Mouse (Mus musculus) spleen, adult 2 months (tissue): ENCODE data around the gene Pank4. TPM values are rescaled to one million over a fixed set of nuclear protein-coding genes. Genes with fewer than 3 reads are reported as not detected.

Experiments used
- DNase-seq, 2 experiments: peaks; one replicate each; pipeline versions ENCODE4 v3.0.0 to v3.0.0-alpha.2; 2012 to 2021; ENCODE audit warnings: low spot score in 2 of 2, low read depth in 1 of 2
- H3K27ac ChIP-seq: fragments of 200-500 bp; 2 replicates; pipeline ENCODE4 v1.5.1; 2012; ENCODE audit warnings: low read length, inconsistent platforms; ENCODE audit not compliant: insufficient read depth
- H3K27me3 ChIP-seq: fragments of 200-500 bp; 2 replicates; pipeline ENCODE4 v1.6.1; 2012; ENCODE audit warnings: mild to moderate bottlenecking, moderate library complexity, low read length, inconsistent platforms; ENCODE audit not compliant: control insufficient read depth, insufficient read depth
- H3K36me3 ChIP-seq: fragments of 200-500 bp; 2 replicates; pipeline ENCODE4 v1.6.1; 2012; ENCODE audit warnings: mild to moderate bottlenecking, low read length, inconsistent platforms; ENCODE audit not compliant: control insufficient read depth, insufficient read depth
- H3K4me1 ChIP-seq: fragments of 200-500 bp; 2 replicates; pipeline ENCODE4 v1.6.1; 2011; ENCODE audit warnings: inconsistent platforms; ENCODE audit not compliant: control insufficient read depth, insufficient read depth, insufficient read length
- H3K4me3 ChIP-seq: fragments of 200-500 bp; 2 replicates; pipeline ENCODE4 v1.5.1; 2011; ENCODE audit warnings: mild to moderate bottlenecking, inconsistent platforms; ENCODE audit not compliant: insufficient read depth, insufficient read length; ENCODE audit errors: extremely low read depth
- CTCF ChIP-seq: fragments of 200-500 bp; IDR thresholded peaks from 2 replicates; pipeline ENCODE4 v1.5.1; 2011; ENCODE audit warnings: mild to moderate bottlenecking, inconsistent platforms; ENCODE audit not compliant: insufficient read depth, insufficient read length, insufficient replicate concordance; ENCODE audit errors: extremely low read depth
- POLR2A ChIP-seq: fragments of 200-500 bp; IDR thresholded peaks from 2 replicates; pipeline ENCODE4 v1.6.1; 2011; ENCODE audit warnings: low read depth, low read length, inconsistent platforms
- WGBS: fragments of 180-500 bp; shearing (Covaris S2); methylation state at CpG from one replicate; pipeline ENCODE4 v1.1.7; 2018; 5-methylcytosine and 5-hydroxymethylcytosine counted together
- polyA plus RNA-seq: library from polyadenylated mRNA; depleted of rRNA; stranded (reverse); fragments of >200 nt; gene quantifications from 2 replicates; pipeline ENCODE4 v1.2.3, GENCODE M21; 2012; rRNA removed

Pank4 gene
- polyA plus RNA-seq, 1 experiment: 58.0 TPM

DNA sequence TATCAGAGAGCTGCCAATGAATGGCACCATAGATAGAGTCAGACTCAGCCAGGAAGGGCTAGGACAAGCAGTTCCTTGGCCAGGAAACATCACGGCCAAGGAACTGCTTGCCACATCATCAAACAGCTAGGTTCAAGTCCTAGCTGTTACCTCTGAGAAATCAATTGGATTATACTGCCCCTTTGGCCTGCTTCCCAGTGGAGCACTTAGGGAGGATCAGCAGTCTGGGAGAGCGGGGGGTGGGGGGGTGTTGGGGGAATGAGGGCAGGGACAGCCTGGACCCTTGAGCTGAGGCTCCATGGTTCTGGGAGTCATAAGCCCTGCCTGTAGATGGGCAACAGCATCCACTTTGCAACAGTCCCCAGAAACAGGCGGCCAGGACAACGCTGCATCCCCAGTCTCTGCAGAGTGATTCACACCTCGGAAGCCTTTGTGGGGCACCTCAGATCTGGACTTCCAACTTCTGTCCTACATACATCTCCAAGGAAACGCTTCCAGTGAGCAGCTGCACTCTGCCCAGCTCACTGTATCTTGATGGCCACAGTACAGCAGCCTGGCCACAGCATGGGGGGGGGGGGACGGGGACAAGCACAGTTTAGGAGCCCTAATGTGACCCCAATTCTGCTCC, 58.4 kb downstream of the Pank4 start:
- WGBS: 71% methylated on average over 7 of the region's 7 CpGs

DNA sequence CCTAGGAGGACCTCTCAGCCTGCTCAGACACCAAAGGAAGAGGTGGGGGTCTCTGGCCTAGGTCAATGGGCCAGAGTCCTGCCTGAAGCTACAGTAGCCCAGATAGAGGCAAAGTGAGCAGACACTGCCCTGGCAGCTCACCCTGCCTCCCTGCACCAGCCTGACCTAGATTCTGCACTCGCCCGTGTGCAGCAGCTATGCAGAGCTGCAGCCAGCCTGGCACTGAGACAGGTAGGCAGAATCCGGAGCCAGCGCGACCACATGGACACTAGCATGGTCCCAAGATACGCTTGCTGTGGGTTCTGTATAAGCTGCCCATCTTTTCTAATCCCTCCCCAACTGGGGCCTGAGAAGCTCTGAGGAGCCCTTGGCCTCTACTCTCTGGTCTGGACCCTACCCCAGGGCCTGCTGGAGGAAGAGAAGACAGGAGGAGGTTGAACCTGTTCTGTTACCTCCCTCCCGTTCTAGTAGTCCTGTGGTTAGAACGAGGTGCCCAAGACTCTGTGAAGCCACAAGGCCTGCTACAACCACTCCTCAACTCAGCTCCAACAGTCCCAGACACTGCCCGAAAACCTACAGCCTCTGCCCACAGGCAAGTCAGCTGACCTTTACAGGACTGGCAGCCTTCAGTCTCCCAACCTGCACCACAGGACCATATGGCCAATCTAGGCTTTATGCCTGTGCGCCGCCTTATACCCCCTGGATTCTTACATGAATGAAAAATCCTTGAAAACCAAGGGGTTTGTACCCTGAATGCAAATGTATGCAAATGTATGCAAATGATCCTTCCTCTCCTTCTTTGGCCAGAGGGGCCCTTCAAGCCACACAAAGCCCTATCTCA, 60.5 kb downstream of the Pank4 start:
- H3K4me3 ChIP-seq: no peak overlapping the region
- H3K27me3 ChIP-seq: no peaks in the 10 kb centered on the region
- H3K4me1 ChIP-seq: no peaks in the 10 kb centered on the region
- no peak for DNase-seq
- TF ChIP-seq POLR2A: no peak
- no peak for TF ChIP-seq CTCF
- H3K27ac ChIP-seq: no peak overlapping the region
- 86% methylated on average over 11 of the region's 11 CpGs for WGBS
- H3K36me3 ChIP-seq: no peaks in the 10 kb centered on the region

More for the DNA sequence above, 58.4 kb downstream of the Pank4 start:
- no peak for DNase-seq
- no peak for TF ChIP-seq CTCF
- Histone ChIP-seq H3K4me1 (peaks cover 2% of the 10 kb centered on the region; the same call in 1 of the 2 replicates), H3K27me3 (no peaks in the 10 kb centered on the region), H3K36me3 (no peaks in the 10 kb centered on the region), H3K4me3 (no peak overlapping the region), H3K27ac (no peak overlapping the region)

Other genes with a start within 250 kb of the Pank4 start
- gene Ttc34, start 126.7 kb upstream of the Pank4 start, polyA plus RNA-seq: 0.01 TPM in 1 of 2 replicates, not detected in the other
- 0.22 TPM in 2 replicates for gene Mmel1, start 94.5 kb upstream of the Pank4 start, polyA plus RNA-seq
- gene Fam213b, start 65.0 kb upstream of the Pank4 start, polyA plus RNA-seq: 22.2 and 33.6 TPM in 2 replicates
- gene Tnfrsf14, start 35.6 kb upstream of the Pank4 start, polyA plus RNA-seq: 210 and 232 TPM in 2 replicates
- 5.4 and 10.5 TPM in 2 replicates for gene Hes5, start 3.2 kb upstream of the Pank4 start, polyA plus RNA-seq
- 0.20 and 0.29 TPM in 2 replicates for gene Plch2, start 92.7 kb downstream of the Pank4 start, polyA plus RNA-seq
- gene Pex10, start 102.9 kb downstream of the Pank4 start, polyA plus RNA-seq: 14.3 and 14.4 TPM in 2 replicates
- 37.7 and 44.1 TPM in 2 replicates for gene Rer1, start 122.3 kb downstream of the Pank4 start, polyA plus RNA-seq
- 3.6 and 3.7 TPM in 2 replicates for gene Morn1, start 122.5 kb downstream of the Pank4 start, polyA plus RNA-seq